Mouse (Mus musculus): ENCODE data around the gene Gm9045.
"Not testable (repeated sequence)": the region's sequence is repeated elsewhere in the genome, so short reads cannot be mapped to it uniquely, and the experiment has no call there.

The Gm9045 gene

DNA sequence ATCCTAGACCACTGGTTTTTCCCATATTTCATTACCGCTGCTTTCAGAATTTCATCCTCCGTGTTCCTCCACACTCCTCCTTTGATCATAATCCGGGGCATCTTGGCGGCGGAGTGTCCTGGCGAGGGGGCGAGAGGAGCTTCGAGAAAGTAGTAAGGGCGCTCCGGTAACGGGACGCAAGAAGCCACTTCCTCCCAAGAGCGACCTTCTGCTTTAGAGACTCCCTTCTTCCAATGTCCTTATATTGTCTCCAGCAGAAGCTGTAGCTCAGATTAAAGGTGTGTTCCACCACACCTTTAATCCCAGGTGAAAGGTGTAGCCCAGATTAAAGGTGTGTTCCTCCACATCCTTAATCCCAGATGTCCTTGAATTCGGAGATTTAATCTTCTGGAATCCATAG, at the start of gene Gm9045:
Gene Gm9045, minus strand, starts transcription at position 101 of the 400 bp plus-strand sequence.
- in situ Hi-C loops (cut with MseI, MboI): not testable (repeated sequence)

- in situ Hi-C loops (cut with MseI, MboI): no loop called here
Observed at GRCm38 (mm10) chr10:118370443-118370842, 32.8 kb upstream of the Gm9045 start.

DNA sequence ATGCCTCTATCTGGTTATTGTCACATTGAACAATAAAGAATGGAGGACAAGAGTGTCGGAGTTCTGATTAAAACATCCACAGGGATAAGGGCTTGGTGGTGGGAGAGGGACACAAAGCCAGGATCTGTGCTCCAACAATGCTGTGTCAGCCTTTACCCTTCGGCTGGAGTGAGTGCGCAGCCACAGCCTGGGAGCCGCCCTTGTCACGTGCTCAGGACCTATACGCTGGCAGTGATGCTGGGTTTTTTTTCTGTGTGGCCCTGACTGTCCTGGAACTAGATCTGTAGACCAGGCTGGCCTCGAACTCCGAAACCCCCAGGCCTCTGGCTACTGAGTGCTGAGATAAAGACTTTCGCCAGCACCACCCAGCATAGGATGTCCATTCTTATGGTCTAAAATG, 31.9 kb upstream of the Gm9045 start:
- in situ Hi-C loops (cut with MseI, MboI): no loop called here

- in situ Hi-C loops (cut with MseI, MboI): not testable (repeated sequence)
Observed at GRCm38 (mm10) chr10:118354005-118354404, 16.4 kb upstream of the Gm9045 start, which contains the start of gene Gm9049. Gene Gm9049, minus strand, starts transcription at chr10:118354105.

DNA sequence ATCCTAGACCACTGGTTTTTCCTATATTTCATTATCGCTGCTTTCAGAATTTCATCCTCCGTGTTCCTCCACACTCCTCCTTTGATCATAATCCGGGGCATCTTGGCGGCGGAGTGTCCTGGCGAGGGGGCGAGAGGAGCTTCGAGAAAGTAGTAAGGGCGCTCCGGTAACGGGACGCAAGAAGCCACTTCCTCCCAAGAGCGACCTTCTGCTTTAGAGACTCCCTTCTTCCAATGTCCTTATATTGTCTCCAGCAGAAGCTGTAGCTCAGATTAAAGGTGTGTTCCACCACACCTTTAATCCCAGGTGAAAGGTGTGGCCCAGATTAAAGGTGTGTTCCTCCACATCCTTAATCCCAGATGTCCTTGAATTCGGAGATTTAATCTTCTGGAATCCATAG, 10.9 kb upstream of the Gm9045 start, which contains the start of gene Gm9048:
Gene Gm9048, minus strand, starts transcription at position 101 of the 400 bp plus-strand sequence.
- in situ Hi-C loops (cut with MseI, MboI): not testable (repeated sequence)

DNA sequence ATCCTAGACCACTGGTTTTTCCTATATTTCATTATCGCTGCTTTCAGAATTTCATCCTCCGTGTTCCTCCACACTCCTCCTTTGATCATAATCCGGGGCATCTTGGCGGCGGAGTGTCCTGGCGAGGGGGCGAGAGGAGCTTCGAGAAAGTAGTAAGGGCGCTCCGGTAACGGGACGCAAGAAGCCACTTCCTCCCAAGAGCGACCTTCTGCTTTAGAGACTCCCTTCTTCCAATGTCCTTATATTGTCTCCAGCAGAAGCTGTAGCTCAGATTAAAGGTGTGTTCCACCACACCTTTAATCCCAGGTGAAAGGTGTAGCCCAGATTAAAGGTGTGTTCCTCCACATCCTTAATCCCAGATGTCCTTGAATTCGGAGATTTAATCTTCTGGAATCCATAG, 5.5 kb upstream of the Gm9045 start, which contains the start of gene Gm9046:
Gene Gm9046, minus strand, starts transcription at position 101 of the 400 bp plus-strand sequence.
- in situ Hi-C loops (cut with MseI, MboI): not testable (repeated sequence)

DNA sequence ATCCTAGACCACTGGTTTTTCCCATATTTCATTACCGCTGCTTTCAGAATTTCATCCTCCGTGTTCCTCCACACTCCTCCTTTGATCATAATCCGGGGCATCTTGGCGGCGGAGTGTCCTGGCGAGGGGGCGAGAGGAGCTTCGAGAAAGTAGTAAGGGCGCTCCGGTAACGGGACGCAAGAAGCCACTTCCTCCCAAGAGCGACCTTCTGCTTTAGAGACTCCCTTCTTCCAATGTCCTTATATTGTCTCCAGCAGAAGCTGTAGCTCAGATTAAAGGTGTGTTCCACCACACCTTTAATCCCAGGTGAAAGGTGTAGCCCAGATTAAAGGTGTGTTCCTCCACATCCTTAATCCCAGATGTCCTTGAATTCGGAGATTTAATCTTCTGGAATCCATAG, 5.3 kb downstream of the Gm9045 start, which contains the start of gene Gm9044:
Gene Gm9044, minus strand, starts transcription at position 101 of the 400 bp plus-strand sequence.
- in situ Hi-C loops (cut with MseI, MboI): not testable (repeated sequence)

GRCm38 (mm10) chr10:118326869-118327268, 10.8 kb downstream of the Gm9045 start, which contains the start of gene Gm9040:
Gene Gm9040, minus strand, starts transcription at chr10:118326969.
- in situ Hi-C loops (cut with MseI, MboI): not testable (repeated sequence)

DNA sequence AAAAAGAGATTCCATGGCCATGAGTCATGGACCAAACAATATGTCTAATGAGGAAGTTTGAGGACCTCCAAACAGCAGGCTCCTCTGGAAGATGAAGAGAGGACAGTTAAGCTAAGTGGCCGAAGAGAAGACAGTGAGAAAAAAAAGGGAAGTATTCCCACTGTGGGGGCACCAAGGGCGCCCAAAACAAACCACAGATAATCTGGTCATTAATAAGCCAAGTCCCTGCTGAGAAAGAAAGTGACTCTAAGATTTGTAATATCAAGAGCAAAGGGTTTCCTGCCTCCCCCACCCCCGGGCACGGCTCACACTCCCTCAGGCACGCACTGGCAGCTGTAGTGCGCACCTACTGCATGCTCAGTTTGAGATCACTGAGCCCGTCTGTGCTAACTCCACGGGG, 18.6 kb downstream of the Gm9045 start:
- in situ Hi-C loops (cut with MseI, MboI): no loop called here

DNA sequence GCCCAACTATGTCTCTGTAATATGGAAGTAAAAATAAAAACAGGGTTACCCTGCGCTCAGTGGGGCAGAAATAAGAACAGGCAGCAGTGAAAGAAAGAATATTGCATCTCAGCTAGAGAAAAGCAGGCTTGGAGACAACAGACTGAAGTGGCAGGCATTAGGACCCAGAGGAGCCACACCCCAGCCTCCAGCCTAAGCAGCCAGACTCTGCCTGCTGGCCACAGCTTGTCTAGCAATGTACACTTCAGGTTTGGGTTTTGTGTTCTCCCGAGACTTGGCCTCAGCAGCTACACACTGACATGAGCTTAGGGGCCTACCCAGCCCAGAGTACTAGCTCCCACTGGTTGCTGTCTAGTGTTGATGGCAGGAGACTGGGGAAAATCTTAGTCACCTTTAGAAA, 35.5 kb downstream of the Gm9045 start:
- in situ Hi-C loops (cut with MseI, MboI): not testable (repeated sequence)

- in situ Hi-C loops (cut with MseI, MboI): no loop called here
Observed at GRCm38 (mm10) chr10:118294938-118295337, 42.7 kb downstream of the Gm9045 start, which contains the start of gene Iltifb. Gene Iltifb, minus strand, starts transcription at chr10:118295038.

Measured in mouse trophoblast stem cell (cell line).